Mouse (Mus musculus) thymus, adult 2 months (tissue): ENCODE measurements around the gene Cpeb4.

Experiments
- CTCF ChIP-seq: fragments of 200-500 bp; IDR thresholded peaks from 2 replicates; pipeline ENCODE4 v1.5.1; 2012; ENCODE audit warnings: mild to moderate bottlenecking, control low read depth, low read length, moderate library complexity, borderline replicate concordance; ENCODE audit not compliant: control insufficient read depth, poor library complexity, insufficient read depth; ENCODE audit errors: extremely low read depth
- POLR2A ChIP-seq: fragments of 200-500 bp; IDR thresholded peaks from 2 replicates; pipeline ENCODE4 v1.6.1; 2012; ENCODE audit warnings: mild to moderate bottlenecking, low read length, control low read depth, moderate library complexity; ENCODE audit not compliant: control insufficient read depth, poor library complexity, insufficient read depth; ENCODE audit errors: extremely low read depth

DNA sequence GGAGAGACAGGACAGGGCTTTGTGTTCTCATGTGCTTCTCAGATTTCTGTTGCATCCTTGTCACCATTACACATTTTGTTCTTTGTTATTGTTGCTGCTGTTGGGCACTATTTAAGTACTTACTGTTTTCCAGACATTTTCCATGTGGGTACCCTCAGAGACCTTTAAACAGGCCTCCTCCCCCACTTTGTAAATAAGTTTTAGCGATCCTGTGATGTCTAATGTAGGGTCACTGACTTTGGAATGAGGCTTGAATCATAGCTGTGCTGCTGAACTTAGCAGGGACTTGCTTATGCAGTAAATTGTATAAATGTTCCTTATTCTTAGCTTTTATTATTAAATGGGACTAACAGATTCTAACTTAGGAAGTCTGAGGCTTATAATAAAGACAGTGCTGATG is 13.8 kb downstream of the Cpeb4 start:
- TF ChIP-seq CTCF = no peak
- no peak for TF ChIP-seq POLR2A
